Mouse (Mus musculus) G1E (cell line): ENCODE data around the gene Rps19bp1.

Experiments
- CTCF ChIP-seq: IDR thresholded peaks from 2 replicates; pipeline ENCODE4 v1.5.1; 2012; ENCODE audit warnings: low read depth, low read length, inconsistent platforms, mixed read lengths
- GATA1 ChIP-seq: IDR thresholded peaks from 2 replicates; pipeline ENCODE4 v1.6.1; 2012; ENCODE audit warnings: borderline replicate concordance, low read length, inconsistent platforms, mixed read lengths
- GATA2 ChIP-seq: IDR thresholded peaks from 2 replicates; pipeline ENCODE4 v1.6.1; 2012; ENCODE audit warnings: low read depth, low read length, inconsistent platforms, borderline replicate concordance
- POLR2AphosphoS5 ChIP-seq: IDR thresholded peaks from 2 replicates; pipeline ENCODE4 v1.6.1; 2012; ENCODE audit warnings: low read depth, low read length, inconsistent platforms; ENCODE audit not compliant: insufficient replicate concordance
- TAL1 ChIP-seq: conservative IDR thresholded peaks from 2 replicates; pipeline ENCODE4 v1.6.1; 2012; ENCODE audit warnings: low read depth, low read length, inconsistent platforms, mixed read lengths

DNA sequence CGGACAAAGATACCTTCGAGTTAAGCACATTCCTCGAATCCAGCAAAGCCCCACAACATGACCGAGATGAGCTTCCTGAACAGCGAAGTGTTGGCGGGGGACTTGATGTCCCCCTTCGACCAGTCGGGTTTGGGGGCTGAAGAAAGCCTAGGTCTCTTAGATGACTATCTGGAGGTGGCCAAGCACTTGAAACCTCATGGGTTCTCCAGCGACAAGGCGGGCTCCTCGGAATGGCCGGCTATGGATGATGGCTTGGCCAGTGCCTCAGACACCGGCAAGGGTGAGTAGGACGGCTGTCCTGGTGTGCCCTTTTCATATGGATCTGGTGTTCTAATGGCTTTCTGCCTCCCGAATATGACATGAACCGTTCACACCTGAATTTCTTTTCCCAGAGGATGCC, 7.9 kb downstream of the Rps19bp1 start:
- TF ChIP-seq CTCF (no peak), GATA2 (no peak), POLR2AphosphoS5 (no peak), TAL1 (no peak), GATA1 (no peak)
